Mouse (Mus musculus) urinary bladder, postnatal 4 days (tissue): ENCODE measurements around the gene Ifit3.
"Not testable (repeated sequence)": the region's sequence is repeated elsewhere in the genome, so short reads cannot be mapped to it uniquely, and the experiment has no call there.

Experiments used
- DNase-seq, 2 experiments: peaks; one replicate each; pipeline ENCODE4 v3.0.0; 2021 to 2022; ENCODE audit warnings: low spot score in 2 of 2

Gene Ifit3

DNA sequence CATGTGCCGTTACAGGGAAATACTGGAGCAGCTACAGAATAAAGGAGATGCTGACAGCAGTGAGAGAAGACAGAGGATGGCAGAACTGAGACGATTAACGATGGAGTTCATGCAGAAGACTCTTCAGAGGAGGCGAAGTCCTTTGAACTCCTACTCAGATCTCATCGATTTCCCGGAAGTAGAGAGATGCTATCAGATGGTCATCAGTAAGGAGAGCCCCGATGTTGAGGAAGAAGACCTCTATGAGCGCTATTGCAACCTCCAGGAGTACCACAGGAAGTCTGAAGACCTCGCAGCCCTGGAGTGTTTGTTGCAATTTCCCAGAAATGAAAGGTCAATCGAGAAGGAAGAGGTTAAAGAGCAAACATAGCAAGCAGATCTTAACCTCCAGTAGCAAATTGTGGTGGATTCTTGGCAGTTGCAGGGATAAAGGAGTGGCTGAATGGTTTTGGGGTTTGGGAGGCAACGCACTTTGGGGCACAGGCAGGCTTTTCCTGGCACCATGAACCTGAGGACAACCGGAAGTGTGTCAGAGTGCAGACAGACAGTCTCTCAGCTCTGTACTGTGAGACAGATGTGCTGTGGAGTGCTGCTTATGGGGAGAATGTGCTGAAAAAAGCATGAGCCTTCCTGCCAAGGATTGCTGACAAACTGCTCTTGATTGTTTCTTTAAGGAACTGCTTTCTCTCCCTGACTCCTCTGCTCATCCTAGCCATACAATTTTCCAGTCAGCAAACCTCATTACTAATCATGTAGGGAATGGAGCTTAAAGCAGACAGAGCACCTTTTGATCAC is 4.8 kb downstream of the Ifit3 start:
- DNase-seq, result not testable (repeated sequence)

GRCm38 (mm10) chr19:34588959-34589358 is 5.6 kb downstream of the Ifit3 start:
- no peak for DNase-seq

GRCm38 (mm10) chr19:34593456-34593855 is 10.1 kb downstream of the Ifit3 start:
- DNase-seq, result no peak

DNA sequence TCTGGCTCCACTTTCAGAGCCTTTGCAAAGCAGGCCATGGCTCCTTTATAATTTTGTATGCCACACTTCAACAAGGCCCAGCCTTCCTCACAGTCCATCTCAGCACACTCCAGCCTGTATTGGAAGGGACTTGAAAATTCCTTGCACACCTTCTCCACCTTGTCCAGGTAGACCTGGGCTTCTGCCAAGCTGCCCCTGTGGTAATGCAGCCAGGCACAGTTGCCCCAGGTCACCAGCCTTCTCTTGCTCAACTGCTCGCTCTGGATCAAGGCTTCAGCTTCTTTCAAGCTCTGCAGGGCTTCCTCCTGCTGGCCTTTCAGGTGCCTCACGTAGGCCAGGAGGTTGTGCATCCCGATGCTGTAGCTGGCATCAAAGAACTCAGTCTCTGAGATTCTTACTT is 11.2 kb downstream of the Ifit3 start:
- not testable (repeated sequence) for DNase-seq

DNA sequence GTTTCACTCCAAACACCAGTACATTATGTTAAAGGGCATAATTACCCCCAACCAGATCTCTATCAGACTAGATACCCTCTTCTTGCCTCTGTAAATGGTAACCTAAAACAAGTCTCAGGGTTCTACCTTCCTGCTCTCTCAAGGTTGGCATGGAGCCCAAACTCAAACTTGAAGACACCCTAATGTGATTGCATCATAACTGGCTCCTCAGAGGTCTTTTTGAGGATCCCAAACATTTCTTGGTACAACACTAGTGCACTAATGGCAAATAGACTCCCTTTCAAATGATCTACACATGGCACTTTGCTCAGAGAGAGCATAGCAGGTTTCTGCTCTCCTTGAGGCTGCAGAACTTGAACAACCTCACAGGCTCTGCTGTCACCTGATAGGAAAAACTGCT is 13.5 kb downstream of the Ifit3 start:
- DNase-seq, result no peak

DNA sequence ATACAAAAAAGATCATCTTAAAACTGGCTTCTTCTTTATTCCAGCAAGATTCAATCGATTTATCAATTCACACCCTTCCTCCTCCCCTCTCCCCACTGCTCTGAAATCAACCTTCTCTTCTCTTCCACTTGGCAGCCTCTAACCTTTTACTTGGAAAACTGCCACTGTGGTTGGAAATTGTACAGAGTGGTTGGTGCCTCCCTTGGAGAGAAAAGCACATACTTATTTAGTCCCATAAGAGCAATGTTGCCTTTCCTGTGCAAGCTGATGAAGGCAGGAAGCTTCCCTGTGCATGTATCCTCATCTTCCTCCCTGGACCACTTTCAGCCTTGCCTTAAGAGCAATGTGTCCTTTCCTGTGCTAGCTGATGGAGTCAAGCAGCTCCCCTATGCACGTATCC is 15.0 kb downstream of the Ifit3 start:
- no peak for DNase-seq

- DNase-seq, result not testable (repeated sequence)
These were observed 15.9 kb downstream of the Ifit3 start for GRCm38 (mm10) chr19:34599250-34599649.

GRCm38 (mm10) chr19:34601888-34602287 is 18.6 kb downstream of the Ifit3 start, which contains the start of gene Ifit1bl1:
TSS of gene Ifit1bl1 (minus strand) at chr19:34601956.
- DNase-seq, result not testable (repeated sequence)

DNA sequence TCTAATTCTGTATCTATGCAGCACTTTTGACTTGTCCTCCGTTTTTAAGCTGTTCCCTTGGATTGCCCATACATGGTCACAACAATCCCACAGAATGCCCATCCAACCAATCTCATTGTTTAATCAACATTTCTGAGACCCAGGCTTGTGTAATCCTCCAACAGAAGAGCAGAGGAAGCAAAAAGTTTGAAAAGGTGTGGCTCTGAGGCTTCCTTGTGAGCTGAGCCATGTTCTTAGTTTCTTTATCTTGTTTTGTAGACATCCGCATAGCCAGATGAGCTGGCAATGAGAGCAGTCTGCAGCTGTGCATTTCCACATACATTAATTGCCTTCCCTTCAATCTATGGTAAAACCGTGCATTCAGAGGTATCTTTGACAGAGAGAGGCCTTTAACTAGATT is 22.1 kb downstream of the Ifit3 start:
- no peak for DNase-seq

DNA sequence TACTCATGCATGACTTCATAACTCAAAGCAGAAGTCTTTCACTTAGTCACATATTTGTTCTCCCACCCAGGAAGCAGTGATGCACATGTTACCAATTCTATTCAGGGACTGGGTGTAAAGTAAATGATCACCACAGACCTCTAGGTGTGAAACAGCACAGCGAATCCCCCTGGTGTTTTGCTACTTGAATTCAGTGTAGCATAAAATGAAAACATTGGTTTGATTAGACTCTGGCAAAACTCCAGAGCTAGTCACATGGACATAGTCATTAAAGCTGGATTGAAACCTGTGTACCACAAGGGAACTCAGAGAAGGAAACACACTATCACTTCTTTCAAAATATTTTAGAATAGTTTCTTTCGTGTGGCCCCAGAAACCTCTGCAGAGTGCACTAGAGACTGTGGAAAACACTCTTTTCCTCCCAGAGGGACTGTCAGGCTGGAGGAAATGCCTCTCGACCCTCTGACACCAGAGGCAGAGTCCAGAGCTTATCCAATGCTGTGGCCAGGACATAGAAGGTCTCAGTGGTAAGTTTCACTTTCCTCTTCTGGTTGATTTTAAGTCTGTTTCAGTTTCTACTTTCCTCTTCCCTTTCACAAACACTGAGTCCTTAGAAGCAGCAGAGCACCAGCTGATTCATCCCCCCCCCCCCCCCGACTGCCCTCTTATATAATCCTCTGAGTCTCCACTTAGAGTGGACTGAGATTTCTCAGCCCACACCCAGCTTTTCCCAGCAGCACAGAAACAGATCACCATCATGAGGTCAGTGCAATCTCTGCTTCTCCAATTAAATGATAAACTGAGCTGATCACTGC is 24.1 kb downstream of the Ifit3 start, which contains the start of gene Ifit3b:
TSS of gene Ifit3b (plus strand) at position 734 of the 815 bp plus-strand sequence.
- DNase-seq, result not testable (repeated sequence)

DNA sequence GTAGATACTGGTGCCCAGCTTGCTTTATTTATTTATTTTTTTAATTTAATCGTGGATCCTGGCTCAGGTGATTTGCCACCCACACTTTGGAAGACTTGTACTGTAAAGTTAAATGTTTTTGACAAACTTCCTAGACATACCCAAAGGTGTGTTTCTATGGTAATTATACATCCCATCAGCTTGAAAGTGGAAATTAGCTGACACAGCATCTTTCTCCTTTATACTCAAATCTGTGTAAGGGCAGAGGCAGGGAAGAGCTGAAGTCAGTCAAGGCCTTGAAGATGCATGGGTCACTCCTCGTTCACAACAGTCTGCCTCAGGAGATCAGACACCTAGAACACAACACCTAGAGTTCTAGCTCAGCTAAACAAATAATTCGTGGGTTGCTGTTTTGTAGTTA is 26.8 kb downstream of the Ifit3 start:
- DNase-seq, result not testable (repeated sequence)

DNA sequence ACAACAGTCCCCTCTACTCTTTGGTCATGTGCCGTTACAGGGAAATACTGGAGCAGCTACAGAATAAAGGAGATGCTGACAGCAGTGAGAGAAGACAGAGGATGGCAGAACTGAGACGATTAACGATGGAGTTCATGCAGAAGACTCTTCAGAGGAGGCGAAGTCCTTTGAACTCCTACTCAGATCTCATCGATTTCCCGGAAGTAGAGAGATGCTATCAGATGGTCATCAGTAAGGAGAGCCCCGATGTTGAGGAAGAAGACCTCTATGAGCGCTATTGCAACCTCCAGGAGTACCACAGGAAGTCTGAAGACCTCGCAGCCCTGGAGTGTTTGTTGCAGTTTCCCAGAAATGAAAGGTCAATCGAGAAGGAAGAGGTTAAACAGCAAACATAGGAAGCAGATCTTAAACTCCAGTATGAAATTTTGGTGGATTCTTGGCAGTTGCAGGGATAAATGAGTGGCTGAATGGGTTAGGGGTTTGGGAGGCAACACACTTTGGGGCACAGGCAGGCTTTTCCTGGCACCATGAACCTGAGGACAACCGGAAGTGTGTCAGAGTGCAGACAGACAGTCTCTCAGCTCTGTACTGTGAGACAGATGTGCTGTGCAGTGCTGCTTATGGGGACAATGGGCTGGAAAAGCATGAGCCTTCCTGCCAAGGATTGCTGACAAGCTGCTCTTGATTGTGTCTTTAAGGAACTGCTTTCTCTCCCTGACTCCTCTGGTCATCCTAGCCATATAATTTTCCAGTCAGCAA is 29.1 kb downstream of the Ifit3 start:
- not testable (repeated sequence) for DNase-seq

DNA sequence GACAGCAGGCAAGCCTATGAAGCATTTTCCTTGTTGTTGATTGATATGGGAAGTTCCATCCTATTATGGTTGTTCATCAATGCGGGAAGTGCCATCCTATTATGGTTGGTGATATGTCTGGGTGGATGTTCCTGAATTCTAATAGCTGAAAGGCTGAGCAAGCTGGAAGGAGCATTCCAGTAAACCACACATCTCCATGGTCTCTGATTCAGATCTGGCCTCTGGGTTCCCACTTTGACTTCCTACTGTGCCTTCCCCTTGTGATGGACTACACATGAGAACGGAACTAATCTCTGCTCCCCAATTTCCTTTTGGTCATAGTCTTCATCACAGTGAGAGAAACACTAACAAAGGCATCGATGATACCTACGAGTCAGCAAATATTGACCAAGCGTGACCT is 37.5 kb downstream of the Ifit3 start:
- no peak for DNase-seq

DNA sequence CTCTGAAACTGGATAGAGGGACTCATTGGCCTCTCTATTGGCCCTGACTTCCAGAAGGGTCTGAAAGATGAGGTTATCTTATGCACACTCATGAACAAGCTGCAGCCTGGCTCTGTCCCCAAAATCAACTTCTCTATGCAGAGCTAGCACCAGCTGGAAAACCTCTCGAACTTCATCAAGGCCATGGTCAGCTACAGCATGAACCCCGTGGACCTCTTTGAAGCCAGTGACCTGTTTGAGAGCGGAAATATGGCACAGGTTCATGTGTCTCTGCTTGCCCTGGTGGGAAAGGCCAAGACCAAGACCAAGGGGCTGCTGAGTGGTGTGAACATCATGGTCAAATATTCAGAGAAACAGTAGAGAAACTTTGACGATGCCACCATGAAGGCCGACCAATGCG is 40.5 kb downstream of the Ifit3 start:
- DNase-seq, result no peak

DNA sequence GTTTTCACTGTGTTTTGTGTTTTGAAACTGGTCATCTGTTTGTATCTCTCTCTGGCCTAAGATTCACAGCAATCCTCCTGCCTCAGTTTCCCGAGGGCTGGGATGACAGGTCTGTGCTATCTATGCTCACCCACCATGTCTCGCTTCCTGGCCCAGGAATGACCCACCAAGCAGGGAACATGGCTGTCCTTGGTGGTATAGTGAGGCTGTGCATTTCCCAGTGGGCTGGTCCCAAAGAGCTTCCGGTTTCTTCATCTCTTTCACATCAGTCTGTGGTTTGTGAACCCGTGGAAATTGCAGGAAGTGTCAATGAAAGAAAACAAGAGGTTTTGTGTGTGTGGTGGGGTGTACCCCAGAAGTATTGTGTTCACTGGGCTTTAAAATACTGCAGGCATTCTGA is 41.3 kb downstream of the Ifit3 start:
- DNase-seq, result no peak

DNA sequence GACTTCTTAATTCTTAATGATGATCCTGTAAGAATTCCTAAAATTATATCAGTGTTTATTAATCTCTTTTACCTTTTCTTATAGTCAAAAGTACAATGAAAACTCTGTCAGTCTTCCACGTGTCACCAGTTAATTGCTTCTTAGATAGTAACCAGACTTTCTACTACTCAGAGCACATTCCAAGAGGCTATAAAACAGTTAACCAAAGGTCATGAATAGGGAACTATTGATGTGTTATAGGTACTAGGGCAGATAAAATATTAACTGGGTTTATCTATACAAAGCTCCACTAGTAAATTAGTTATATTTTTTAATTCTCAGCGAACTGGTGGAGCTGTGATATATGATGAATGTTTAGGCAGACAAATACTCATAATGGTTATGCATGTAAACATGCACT is 44.2 kb downstream of the Ifit3 start:
- DNase-seq, result no peak

DNA sequence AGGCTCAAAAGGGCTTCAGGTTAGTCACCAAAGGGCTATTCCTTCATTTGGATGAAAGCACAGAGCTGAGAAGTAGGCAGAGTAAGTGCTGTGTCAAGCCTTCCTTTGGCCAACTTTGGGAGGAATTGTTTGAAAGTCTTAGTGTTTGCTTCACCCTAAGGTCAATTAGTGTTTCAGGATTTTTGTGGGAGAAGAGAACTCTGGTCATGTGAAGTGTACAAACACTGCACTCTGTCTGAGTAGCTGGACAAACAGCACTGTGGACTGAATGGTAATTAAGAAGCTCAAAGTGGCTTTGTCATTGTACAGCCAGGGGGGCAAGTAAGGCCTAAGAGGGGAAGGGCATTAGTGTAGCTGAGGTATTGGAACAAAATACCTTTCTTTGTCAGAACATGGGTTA is 48.2 kb downstream of the Ifit3 start:
- no peak for DNase-seq

GRCm38 (mm10) chr19:34633484-34633883 is 50.2 kb downstream of the Ifit3 start:
- no peak for DNase-seq

DNA sequence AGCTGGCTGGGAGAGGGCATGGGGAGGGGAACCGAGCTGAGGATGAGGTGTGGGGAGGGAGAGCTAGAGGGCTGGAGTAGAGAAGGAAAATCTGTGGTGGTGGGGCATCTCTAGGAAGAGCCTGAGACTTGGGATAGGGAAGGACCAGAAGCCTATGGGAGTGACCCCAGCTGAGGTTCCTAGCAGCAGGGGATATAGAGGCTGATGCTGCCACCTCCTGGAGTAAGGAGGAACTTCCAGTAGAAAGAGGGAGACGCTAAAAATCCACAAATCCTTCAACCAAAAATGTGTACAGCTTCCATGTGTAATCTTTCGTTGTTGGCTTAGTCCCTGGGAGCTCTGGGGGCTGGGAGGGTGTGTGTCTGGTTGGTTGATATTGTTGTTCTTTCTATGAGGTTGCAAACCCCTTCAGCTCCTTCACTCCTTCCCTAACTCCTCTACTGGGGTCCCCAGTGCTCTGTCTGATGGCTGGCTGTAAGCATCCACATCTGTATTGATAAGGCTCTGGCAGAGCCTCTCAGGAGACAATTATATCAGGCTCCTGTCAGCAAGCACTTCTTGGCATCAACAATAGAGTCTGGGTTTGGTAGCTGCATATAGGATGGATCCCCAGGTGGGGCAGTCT is 53.7 kb downstream of the Ifit3 start:
- peak; percentile 20 to 64 for DNase-seq
